Mouse (Mus musculus): ENCODE measurements around the gene Appbp2.
A peak's percentile ranks its signal among the peaks of the same experiment; 100 is the strongest.

The Appbp2 gene

DNA sequence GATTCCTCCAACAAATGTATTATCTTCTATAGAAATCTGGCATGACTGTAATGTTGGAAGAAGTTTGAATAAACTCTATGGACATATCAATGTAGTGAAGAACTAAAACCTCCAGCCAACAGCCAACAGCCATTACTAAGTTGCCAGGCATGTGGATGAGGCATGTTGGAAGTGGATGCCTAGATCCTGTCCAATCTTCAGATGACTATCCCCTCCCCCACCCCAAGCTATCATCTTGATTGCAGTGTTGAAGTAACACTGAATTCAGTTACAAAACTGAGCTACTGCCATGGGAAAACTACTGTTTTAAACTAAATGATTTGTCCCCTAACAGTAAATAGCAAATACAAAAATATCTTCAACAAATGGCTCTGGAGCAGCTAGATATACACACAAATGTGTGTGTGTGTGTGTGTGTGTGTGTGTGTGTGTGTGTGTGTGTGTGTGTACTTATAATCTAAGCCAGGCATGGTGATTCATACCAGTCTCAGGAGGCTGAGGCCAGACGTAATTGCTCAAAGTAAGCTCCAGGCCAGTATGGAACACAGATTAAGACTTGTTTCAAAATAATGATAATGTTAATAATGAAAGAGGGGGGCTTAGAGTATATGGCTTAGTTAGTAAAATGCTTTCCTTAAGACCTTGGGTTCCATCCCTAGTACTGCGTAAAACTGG is 82.5 kb downstream of the Appbp2 start:
- no peak for DNase-seq

DNA sequence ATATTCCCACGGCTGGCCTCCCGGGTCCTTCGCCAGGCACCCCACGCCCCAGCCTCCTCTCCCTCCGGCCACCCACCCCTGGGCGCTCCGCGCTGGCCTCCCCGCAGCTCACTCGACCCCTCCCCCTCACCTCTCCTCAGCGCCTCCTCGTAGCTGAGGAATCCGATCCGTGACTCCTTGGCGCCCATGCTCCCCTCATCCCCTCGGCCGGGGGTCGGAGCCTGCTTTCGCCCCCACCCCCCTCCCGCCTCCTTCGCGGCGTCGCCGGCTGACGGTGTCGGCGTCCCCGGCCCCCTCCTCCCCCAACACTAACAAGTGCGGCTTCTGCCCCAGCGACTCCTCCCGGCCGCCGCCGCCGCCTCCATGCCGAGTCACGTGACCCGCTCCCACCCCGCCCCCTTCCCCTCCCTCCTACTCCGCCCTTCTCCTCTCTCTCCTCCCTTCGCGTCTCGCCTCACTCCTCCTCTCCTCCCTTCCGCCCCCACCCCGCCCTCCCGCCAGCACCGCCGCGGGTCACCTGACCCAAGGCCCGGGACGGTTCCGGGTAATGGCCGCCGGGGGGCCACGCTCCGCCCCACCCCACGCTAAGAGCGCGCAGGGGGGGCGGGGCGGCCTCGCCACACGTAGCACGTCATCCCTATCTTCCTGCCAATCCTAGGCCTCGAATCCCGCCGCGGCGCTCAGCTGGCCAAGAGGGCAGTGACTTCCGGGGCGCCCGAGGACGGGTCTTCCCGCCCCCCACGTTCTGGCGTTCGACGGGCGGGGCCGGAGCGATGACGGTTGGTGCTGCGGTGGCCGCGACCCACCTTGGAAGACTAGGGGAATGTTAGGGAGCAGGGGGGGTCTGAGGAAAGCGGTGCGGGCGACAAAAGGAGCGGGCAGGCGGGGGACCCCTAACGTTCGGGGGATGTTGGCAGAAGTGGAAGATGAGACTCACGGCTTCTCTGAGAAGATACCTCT is 95.1 kb downstream of the Appbp2 start, which contains the start of gene Usp32:
Gene Usp32 (minus strand): TSS at position 581 of the 960 bp plus-strand sequence.
- peak; percentile 97 for DNase-seq

DNA sequence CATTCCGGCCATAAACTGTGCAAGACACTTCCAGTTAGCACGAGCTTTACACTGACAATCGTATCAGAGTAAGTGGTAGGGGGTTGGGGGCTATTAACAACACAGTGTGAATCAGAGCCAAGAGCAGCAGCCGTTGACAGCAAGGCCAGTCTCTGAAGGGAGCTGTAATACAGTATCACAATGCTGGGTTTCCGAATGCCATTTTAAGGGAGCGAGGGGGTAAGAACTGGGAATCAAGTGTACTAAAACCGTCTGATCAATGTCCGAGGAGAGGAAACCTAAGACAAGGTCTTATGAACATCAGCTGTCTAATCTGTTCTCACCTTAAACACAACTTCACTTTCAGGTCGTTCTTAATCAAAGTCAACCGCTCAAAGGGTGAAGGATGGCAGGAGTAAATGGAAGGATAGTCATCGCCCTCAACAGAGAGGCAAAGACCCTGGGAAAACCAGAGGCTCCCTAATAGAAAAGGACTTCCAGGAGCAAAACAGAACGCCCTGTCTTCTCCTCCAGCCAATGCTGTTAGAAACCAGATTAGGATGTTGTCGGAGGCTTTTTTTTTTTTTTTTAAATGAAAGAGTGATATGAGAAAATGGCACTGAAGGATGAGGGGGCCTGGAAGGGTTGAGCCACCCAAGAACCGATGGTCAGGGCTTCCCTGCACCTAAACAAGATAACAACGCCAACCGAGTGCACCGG is 96.0 kb downstream of the Appbp2 start:
- DNase-seq, result peak; percentile 19

Data from kidney, adult 11 months (tissue).